Mouse (Mus musculus): ENCODE results near the gene Cct5. TPM values are rescaled to one million over a fixed set of nuclear protein-coding genes. Genes with fewer than 3 reads are reported as not detected.

The Cct5 gene
- total RNA-seq (2023) = 100 to 1,000 TPM; 207 to 225 TPM

DNA sequence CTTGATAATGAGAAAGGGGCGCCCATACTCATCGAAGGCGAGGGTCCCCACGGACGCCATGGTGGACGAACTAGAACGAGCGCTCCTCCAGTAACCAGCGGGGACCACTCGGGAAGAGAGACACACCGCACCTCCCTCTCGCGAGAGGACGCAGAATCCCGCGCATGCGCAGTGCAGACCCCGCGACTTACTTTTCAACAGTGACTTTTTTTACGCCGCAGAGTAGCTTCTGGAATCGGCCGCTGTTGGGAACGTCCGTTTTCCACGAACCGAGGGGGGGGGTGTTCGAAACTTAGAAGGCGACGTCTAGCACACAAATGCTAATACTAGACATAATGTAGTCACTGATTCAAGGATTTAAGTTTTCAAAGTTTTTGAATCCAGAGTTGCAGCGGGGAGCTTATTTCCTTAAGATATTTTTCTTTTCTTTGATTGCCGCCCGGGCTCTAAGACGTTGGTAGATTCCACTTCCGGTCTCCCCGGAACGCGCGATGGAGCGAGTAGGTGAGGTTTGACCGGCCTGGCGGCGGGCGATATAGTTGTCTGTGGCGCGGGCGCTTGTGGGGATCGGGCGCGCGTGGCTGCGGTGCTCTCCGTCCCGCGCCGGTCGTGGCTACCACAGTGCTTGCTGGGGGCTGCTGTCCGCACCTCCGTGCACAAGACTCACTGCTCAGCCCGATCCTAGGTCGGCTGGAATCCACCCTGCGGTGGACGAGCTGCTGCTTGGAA is at the start of gene Cct5, which contains the start of gene Fam173b:
Gene Cct5, minus strand, starts transcription at position 159 of the 729 bp plus-strand sequence.
Gene Fam173b, plus strand, starts transcription at position 207 of the 729 bp plus-strand sequence.

DNA sequence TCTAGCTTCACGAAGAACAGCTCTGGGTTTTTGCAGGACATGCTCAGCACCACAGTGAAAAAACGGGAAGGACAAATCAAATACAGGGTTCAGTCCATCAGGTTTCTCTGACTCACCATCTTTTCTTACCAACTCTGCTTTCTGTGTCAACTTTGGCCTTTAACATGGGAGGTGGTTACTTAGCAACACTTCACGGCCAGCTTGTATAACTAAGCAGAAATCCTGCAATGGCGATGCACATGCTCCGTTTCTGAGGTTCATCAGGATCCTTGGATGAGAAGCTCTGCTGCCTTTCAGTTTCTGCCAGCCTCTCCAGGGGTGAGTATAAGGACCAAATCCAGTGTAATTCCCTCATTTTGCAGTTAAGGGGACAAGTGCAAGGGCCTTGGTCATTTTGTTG is 36.4 kb downstream of the Cct5 start, which contains the start of gene Cmbl:
Gene Cmbl, plus strand, starts transcription at position 206 of the 400 bp plus-strand sequence.

Other genes with a start within 250 kb of the Cct5 start
- 10 to 100 TPM; 16.0 to 16.1 TPM for gene Ankrd33b, start 234.1 kb downstream of the Cct5 start, total RNA-seq (2023)
- 1 to 10 TPM in 1 of 2 experiments, under 1 TPM in 1; 0.78 to 1.6 TPM for gene Ropn1l, start 148.1 kb downstream of the Cct5 start, total RNA-seq (2023)
- gene March6, start 70.8 kb downstream of the Cct5 start, total RNA-seq (2023) = 10 to 100 TPM; 59.1 to 62.0 TPM
- gene Cmbl, start 36.4 kb downstream of the Cct5 start, total RNA-seq (2023) = not detected
- 10 to 100 TPM; 13.3 to 16.0 TPM for gene Fam173b, start within 50 bp of the Cct5 start, total RNA-seq (2023)

All from B cell, adult 67 days (primary cell).